Mouse (Mus musculus) thymus, adult 2 months (tissue): Measurements from ENCODE around the gene Nploc4. TPM values are rescaled to one million over a fixed set of nuclear protein-coding genes. Genes with fewer than 3 reads are reported as not detected.
A peak's percentile ranks its signal among the peaks of the same experiment; 100 is the strongest.
"Not testable (repeated sequence)": the region's sequence is repeated elsewhere in the genome, so short reads cannot be mapped to it uniquely, and the experiment has no call there.

Experiments used
- DNase-seq: peaks from one replicate; pipeline ENCODE4 v3.0.0; 2021
- H3K27ac ChIP-seq: fragments of 200-500 bp; 2 replicates; pipeline ENCODE4 v1.5.1; 2012; ENCODE audit warnings: low read length, control low read depth; ENCODE audit not compliant: control insufficient read depth, insufficient read depth
- H3K27me3 ChIP-seq: fragments of 200-500 bp; 2 replicates; pipeline ENCODE4 v1.6.1; 2012; ENCODE audit warnings: mild to moderate bottlenecking, low read length, moderate library complexity, mixed read lengths; ENCODE audit not compliant: control insufficient read depth, insufficient read depth
- H3K36me3 ChIP-seq: fragments of 200-500 bp; 2 replicates; pipeline ENCODE4 v1.6.1; 2012; ENCODE audit warnings: mild to moderate bottlenecking, low read length, moderate library complexity; ENCODE audit not compliant: control insufficient read depth, insufficient read depth
- H3K4me1 ChIP-seq: fragments of 200-500 bp; replicated peaks from 2 replicates; pipeline ENCODE4 v1.6.1; 2012; ENCODE audit warnings: low read length; ENCODE audit not compliant: control insufficient read depth, insufficient read depth
- H3K4me3 ChIP-seq: fragments of 200-500 bp; 2 replicates; pipeline ENCODE4 v1.5.1; 2012; ENCODE audit warnings: mild to moderate bottlenecking, low read length, control low read depth, moderate library complexity; ENCODE audit not compliant: control insufficient read depth, insufficient read depth
- CTCF ChIP-seq: fragments of 200-500 bp; IDR thresholded peaks from 2 replicates; pipeline ENCODE4 v1.5.1; 2012; ENCODE audit warnings: mild to moderate bottlenecking, control low read depth, low read length, moderate library complexity, borderline replicate concordance; ENCODE audit not compliant: control insufficient read depth, poor library complexity, insufficient read depth; ENCODE audit errors: extremely low read depth
- POLR2A ChIP-seq: fragments of 200-500 bp; IDR thresholded peaks from 2 replicates; pipeline ENCODE4 v1.6.1; 2012; ENCODE audit warnings: mild to moderate bottlenecking, low read length, control low read depth, moderate library complexity; ENCODE audit not compliant: control insufficient read depth, poor library complexity, insufficient read depth; ENCODE audit errors: extremely low read depth
- WGBS: fragments of 180-500 bp; shearing (Covaris S2); methylation state at CpG from one replicate; pipeline ENCODE4 v1.1.7; 2018; 5-methylcytosine and 5-hydroxymethylcytosine counted together
- polyA plus RNA-seq: library from polyadenylated mRNA; depleted of rRNA; stranded (reverse); fragments of >200 nt; gene quantifications from 2 replicates; pipeline ENCODE4 v1.2.3, GENCODE M21; 2012

Gene Nploc4
- polyA plus RNA-seq, 1 experiment, result 71.4 TPM

GRCm38 (mm10) chr11:120347301-120347700 is 90.2 kb downstream of the Nploc4 start:
- H3K27ac ChIP-seq, result no peak overlapping the region
- peak; percentile 40 for DNase-seq
- no peaks in the 10 kb centered on the region for H3K27me3 ChIP-seq
- peak overlapping the region; percentile 96 for H3K4me3 ChIP-seq
- peaks cover 13% of the 10 kb centered on the region for H3K36me3 ChIP-seq
- TF ChIP-seq POLR2A, result no peak
- no peak for TF ChIP-seq CTCF
- H3K4me1 ChIP-seq, result peaks cover 29% of the 10 kb centered on the region
- WGBS, result under 1% methylated on average over 10 of the region's 10 CpGs

GRCm38 (mm10) chr11:120346383-120347034 is 91.0 kb downstream of the Nploc4 start:
- not testable (repeated sequence) for DNase-seq, H3K27me3 ChIP-seq, H3K27ac ChIP-seq
- H3K36me3 ChIP-seq, result peaks cover 13% of the 10 kb centered on the region
- peak overlapping the region; percentile 38 for H3K4me3 ChIP-seq
- WGBS, result 41% methylated on average over 11 of the region's 13 CpGs
- peaks cover 29% of the 10 kb centered on the region for H3K4me1 ChIP-seq

GRCm38 (mm10) chr11:120345067-120345681 is 92.3 kb downstream of the Nploc4 start:
- no peak overlapping the region for H3K4me3 ChIP-seq
- peaks cover 19% of the 10 kb centered on the region for H3K4me1 ChIP-seq
- peak; percentile 0 for DNase-seq
- H3K27me3 ChIP-seq, result no peaks in the 10 kb centered on the region
- H3K27ac ChIP-seq, result no peak overlapping the region
- H3K36me3 ChIP-seq, result peaks cover 13% of the 10 kb centered on the region
- TF ChIP-seq POLR2A, result no peak
- TF ChIP-seq CTCF, result no peak
- 82% methylated on average over 1 of the region's 1 CpGs for WGBS

- Histone ChIP-seq H3K36me3 (peaks cover 13% of the 10 kb centered on the region), H3K4me3 (no peak overlapping the region), H3K27ac (no peak overlapping the region), H3K4me1 (peaks cover 14% of the 10 kb centered on the region), H3K27me3 (no peaks in the 10 kb centered on the region)
- WGBS, result 84% methylated on average over 5 of the region's 5 CpGs
- DNase-seq, result peak; percentile 0
- TF ChIP-seq POLR2A, result no peak
- no peak for TF ChIP-seq CTCF
Observed at GRCm38 (mm10) chr11:120344310-120344920, 93.1 kb downstream of the Nploc4 start.

- no peak overlapping the region for H3K4me3 ChIP-seq
- 93% methylated on average over 5 of the region's 5 CpGs for WGBS
- DNase-seq, result peak; percentile 1
- TF ChIP-seq POLR2A (no peak), CTCF (no peak)
- H3K36me3 ChIP-seq, result peaks cover 13% of the 10 kb centered on the region
- H3K27ac ChIP-seq, result no peak overlapping the region
- H3K4me1 ChIP-seq, result peaks cover 10% of the 10 kb centered on the region
- H3K27me3 ChIP-seq, result no peaks in the 10 kb centered on the region
Observed at GRCm38 (mm10) chr11:120343519-120344309, 93.8 kb downstream of the Nploc4 start.

- no peak for TF ChIP-seq CTCF
- no peak for TF ChIP-seq POLR2A
- H3K4me1 ChIP-seq, result peaks cover 10% of the 10 kb centered on the region
- WGBS, result 94% methylated on average over 5 of the region's 5 CpGs
- DNase-seq, result no peak
- no peaks in the 10 kb centered on the region for H3K27me3 ChIP-seq
- H3K36me3 ChIP-seq, result peaks cover 13% of the 10 kb centered on the region
- H3K4me3 ChIP-seq, result no peak overlapping the region
- H3K27ac ChIP-seq, result no peak overlapping the region
Observed at GRCm38 (mm10) chr11:120342656-120343160, 94.8 kb downstream of the Nploc4 start.
